Mouse (Mus musculus): ENCODE data around the gene Ssh2. TPM values are rescaled to one million over a fixed set of nuclear protein-coding genes. Genes with fewer than 3 reads are reported as not detected.

The Ssh2 gene
- polyA plus RNA-seq, 1 experiment = 14.9 TPM

GRCm38 (mm10) chr11:77409879-77410278 lies 193.8 kb downstream of the Ssh2 start:
- Histone ChIP-seq H3K4me3 (ENCODE audit: insufficient read depth, low read length) (no peak overlapping the region), H3K27ac (ENCODE audit: insufficient read depth, low read length) (no peak overlapping the region), H3K4me1 (ENCODE audit: control insufficient read depth, insufficient read depth, low read length) (no peaks in the 10 kb centered on the region)
- TF ChIP-seq CTCF (IDR thresholded peaks at IDR 0.05; ENCODE audit: extremely low read depth, insufficient read depth, low read length) (no peak), POLR2A (IDR thresholded peaks at IDR 0.05; ENCODE audit: extremely low read depth, insufficient read depth, low read length) (no peak)

GRCm38 (mm10) chr11:77411284-77411683 lies 195.2 kb downstream of the Ssh2 start:
- Histone ChIP-seq H3K4me1 (ENCODE audit: control insufficient read depth, insufficient read depth, low read length) (no peaks in the 10 kb centered on the region), H3K4me3 (ENCODE audit: insufficient read depth, low read length) (no peak overlapping the region), H3K27ac (ENCODE audit: insufficient read depth, low read length) (no peak overlapping the region)
- no peak for TF ChIP-seq POLR2A (IDR thresholded peaks at IDR 0.05; ENCODE audit: extremely low read depth, insufficient read depth, low read length)
- TF ChIP-seq CTCF (IDR thresholded peaks at IDR 0.05; ENCODE audit: extremely low read depth, insufficient read depth, low read length) = no peak

DNA sequence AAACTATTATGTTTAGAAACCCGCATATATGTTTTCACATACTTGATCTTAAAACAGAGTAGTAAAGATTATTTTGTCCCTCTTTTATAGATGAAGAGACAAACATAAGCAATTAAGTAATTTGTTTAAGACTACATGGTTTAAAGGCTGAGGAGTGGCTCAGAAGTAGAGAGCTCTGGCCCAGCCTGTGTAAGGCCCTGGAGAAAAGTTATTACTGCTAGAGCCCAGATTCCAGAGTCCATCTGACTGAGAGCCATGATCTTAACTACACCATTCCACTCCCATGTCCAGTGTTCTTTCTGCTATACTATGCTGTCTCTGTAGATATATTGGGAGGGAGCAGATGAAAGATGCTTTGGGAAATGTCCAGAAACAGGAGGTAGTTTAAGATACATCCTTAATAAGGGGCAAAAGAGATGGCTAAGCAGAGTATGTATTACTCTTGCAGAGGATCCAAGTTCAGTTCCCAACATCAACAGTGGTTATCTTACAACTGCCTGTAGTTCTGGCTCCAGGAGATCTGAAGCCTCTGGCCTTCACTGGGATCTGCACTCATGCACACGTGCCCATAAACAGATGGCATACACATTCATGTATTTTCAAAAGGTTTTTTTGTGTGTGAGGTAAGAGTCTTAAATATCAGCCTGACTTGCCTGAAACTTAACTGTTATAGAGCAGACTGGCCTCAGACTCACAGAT lies 198.2 kb downstream of the Ssh2 start:
- TF ChIP-seq CTCF (IDR thresholded peaks at IDR 0.05; ENCODE audit: extremely low read depth, insufficient read depth, low read length) (no peak), POLR2A (IDR thresholded peaks at IDR 0.05; ENCODE audit: extremely low read depth, insufficient read depth, low read length) (no peak)
- no peaks in the 10 kb centered on the region for H3K4me1 ChIP-seq (ENCODE audit: control insufficient read depth, insufficient read depth, low read length)
- H3K27ac ChIP-seq (ENCODE audit: insufficient read depth, low read length) = no peak overlapping the region
- H3K4me3 ChIP-seq (ENCODE audit: insufficient read depth, low read length) = no peak overlapping the region

DNA sequence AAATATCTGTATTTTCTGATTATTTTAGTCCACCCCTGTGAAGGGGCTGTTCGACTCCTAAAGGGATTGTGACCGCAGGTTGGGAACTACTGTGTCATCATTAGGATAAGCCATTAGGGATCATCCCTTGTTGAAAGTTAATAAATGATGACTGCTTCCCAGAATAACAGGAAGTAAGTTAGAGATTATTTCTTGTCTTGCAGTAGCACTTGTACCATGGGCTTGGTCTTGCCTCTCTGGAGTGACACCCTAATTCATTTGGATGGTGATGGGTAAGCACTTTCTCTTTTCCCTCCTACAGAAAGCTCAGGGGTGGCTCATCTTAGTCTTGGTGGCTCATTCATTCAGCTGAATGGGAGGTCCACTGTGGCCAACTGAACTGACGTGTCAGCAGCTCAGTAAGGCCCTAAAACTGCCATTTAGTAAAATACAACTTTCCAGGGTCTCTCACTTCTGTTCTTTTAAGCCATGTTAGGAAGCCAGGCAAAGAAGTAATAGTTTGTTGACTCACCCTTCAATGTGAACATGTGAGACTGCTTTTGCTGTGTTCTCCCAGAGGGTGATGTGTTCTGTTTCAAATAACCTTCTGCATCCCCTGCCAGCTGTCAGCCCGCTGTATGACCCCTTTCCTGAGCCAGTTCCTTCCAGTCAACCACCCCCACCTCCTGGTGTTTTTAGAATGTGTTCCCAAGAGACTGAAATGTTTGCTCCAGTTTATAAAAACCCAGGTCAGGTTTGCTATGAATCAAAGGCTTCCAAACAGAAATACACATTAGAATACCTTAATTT lies 200.3 kb downstream of the Ssh2 start:
- Histone ChIP-seq H3K4me3 (ENCODE audit: insufficient read depth, low read length) (no peak overlapping the region), H3K27ac (ENCODE audit: insufficient read depth, low read length) (no peak overlapping the region; the same call in 1 of the 2 replicates), H3K4me1 (ENCODE audit: control insufficient read depth, insufficient read depth, low read length) (no peaks in the 10 kb centered on the region)
- TF ChIP-seq POLR2A (IDR thresholded peaks at IDR 0.05; ENCODE audit: extremely low read depth, insufficient read depth, low read length) (no peak), CTCF (IDR thresholded peaks at IDR 0.05; ENCODE audit: extremely low read depth, insufficient read depth, low read length) (no peak)

DNA sequence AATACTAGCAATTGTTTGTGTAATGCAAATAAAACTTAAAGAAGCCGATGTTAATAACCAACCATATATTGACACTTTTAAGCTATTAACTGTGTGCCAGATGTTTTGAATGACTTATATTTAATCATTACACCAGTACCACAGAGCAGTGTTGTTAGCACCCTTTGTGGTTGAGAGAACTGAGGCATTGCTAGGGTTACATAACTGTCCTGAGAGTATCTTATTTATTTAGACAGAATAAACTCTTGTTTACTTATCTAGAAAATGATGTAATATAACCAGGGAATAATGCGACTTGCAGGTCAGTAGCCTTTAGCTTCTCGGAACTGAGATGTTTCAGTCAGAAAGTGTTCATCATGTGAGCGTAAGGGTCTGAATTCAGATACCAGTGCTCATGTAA lies 201.9 kb downstream of the Ssh2 start:
- no peaks in the 10 kb centered on the region for H3K4me1 ChIP-seq (ENCODE audit: control insufficient read depth, insufficient read depth, low read length)
- no peak overlapping the region for H3K27ac ChIP-seq (ENCODE audit: insufficient read depth, low read length)
- TF ChIP-seq CTCF (IDR thresholded peaks at IDR 0.05; ENCODE audit: extremely low read depth, insufficient read depth, low read length) = no peak
- TF ChIP-seq POLR2A (IDR thresholded peaks at IDR 0.05; ENCODE audit: extremely low read depth, insufficient read depth, low read length) = no peak

GRCm38 (mm10) chr11:77423175-77423859 lies 207.2 kb downstream of the Ssh2 start:
- TF ChIP-seq CTCF (IDR thresholded peaks at IDR 0.05; ENCODE audit: extremely low read depth, insufficient read depth, low read length) (no peak), POLR2A (IDR thresholded peaks at IDR 0.05; ENCODE audit: extremely low read depth, insufficient read depth, low read length) (no peak)
- no peak overlapping the region for H3K4me3 ChIP-seq (ENCODE audit: insufficient read depth, low read length)
- H3K4me1 ChIP-seq (ENCODE audit: control insufficient read depth, insufficient read depth, low read length) = no peaks in the 10 kb centered on the region
- H3K27ac ChIP-seq (ENCODE audit: insufficient read depth, low read length) = no peak overlapping the region

More for the DNA sequence above, 201.9 kb downstream of the Ssh2 start:
- no peak overlapping the region for H3K4me3 ChIP-seq (ENCODE audit: insufficient read depth, low read length)

DNA sequence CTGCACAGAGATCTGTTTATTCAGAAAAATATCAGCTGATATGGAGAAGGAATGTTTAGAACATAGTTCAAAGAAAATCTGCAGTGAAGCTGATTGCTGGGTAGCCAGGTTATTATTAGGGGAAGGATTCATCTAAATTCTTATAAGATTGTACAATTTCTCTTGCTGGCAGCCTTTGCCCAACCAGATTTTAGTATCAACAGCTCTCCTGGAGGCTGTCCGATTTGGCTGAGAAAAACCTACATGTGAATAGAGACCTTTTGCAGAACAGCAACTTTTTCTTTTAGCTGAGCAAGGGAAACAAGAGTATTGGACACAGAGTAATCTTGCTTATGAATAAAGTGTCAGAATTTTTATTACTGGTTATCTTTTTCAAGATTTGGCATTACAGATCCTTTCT lies 212.4 kb downstream of the Ssh2 start:
- no peak for TF ChIP-seq CTCF (IDR thresholded peaks at IDR 0.05; ENCODE audit: extremely low read depth, insufficient read depth, low read length)
- TF ChIP-seq POLR2A (IDR thresholded peaks at IDR 0.05; ENCODE audit: extremely low read depth, insufficient read depth, low read length) = no peak
- no peak overlapping the region for H3K4me3 ChIP-seq (ENCODE audit: insufficient read depth, low read length)
- H3K27ac ChIP-seq (ENCODE audit: insufficient read depth, low read length) = no peak overlapping the region
- no peaks in the 10 kb centered on the region for H3K4me1 ChIP-seq (ENCODE audit: control insufficient read depth, insufficient read depth, low read length)

DNA sequence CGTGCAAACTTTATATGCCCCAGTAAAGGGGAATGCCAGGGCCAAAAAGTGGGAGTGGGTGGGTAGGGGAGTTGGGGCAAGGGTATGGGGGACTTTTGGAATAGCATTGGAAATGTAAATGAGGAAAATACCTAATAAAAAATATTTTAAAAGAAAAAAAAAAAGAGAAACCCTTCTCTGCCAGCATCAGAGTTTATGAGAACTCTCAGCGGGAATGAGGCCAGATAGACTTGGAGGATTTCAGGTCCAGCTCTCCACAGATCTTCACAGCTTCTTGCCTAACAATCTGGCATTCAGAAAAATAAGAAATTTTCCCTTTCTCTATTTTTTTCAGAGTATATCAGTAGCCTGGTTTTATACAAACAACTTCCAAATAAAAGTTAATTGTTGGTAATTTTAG lies 220.9 kb downstream of the Ssh2 start:
- Histone ChIP-seq H3K4me1 (ENCODE audit: control insufficient read depth, insufficient read depth, low read length) (peaks cover 2% of the 10 kb centered on the region; the same call in 1 of the 2 replicates), H3K4me3 (ENCODE audit: insufficient read depth, low read length) (no peak overlapping the region)
- no peak for TF ChIP-seq POLR2A (IDR thresholded peaks at IDR 0.05; ENCODE audit: extremely low read depth, insufficient read depth, low read length)
- no peak for TF ChIP-seq CTCF (IDR thresholded peaks at IDR 0.05; ENCODE audit: extremely low read depth, insufficient read depth, low read length)

DNA sequence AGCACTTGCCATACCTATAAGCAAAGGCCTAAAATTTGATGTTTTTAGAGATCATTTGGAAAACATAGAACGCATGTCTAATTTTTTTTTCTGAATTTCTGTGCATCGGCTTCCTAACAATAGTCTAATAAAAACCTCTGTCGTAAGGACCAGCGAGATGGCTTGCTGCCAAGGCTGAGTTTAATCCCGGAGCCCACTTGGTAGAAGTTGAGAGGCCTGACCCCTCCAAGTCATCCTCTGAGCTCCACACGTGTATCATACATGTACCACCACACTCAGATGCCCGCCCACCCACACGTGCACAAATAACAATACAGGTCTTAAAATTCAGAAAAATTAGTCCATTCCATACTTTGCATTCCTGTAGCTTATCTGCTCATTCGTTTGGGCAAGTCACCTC lies 224.0 kb downstream of the Ssh2 start:
- TF ChIP-seq POLR2A (IDR thresholded peaks at IDR 0.05; ENCODE audit: extremely low read depth, insufficient read depth, low read length) (no peak), CTCF (IDR thresholded peaks at IDR 0.05; ENCODE audit: extremely low read depth, insufficient read depth, low read length) (no peak)
- H3K4me3 ChIP-seq (ENCODE audit: insufficient read depth, low read length) = no peak overlapping the region
- no peak overlapping the region for H3K27ac ChIP-seq (ENCODE audit: insufficient read depth, low read length)
- peaks cover 2% of the 10 kb centered on the region; the same call in 1 of the 2 replicates for H3K4me1 ChIP-seq (ENCODE audit: control insufficient read depth, insufficient read depth, low read length)

More for the DNA sequence above, 220.9 kb downstream of the Ssh2 start:
- no peak overlapping the region for H3K27ac ChIP-seq (ENCODE audit: insufficient read depth, low read length)
